Mouse (Mus musculus) kidney, adult 2 months (tissue): ENCODE data around the gene Mettl9. TPM values are rescaled to one million over a fixed set of nuclear protein-coding genes. Genes with fewer than 3 reads are reported as not detected.

Source experiments
- DNase-seq: peaks from one replicate; pipeline ENCODE4 v3.0.0; 2021
- H3K27ac ChIP-seq: fragments of 200-500 bp; 2 replicates; pipeline ENCODE4 v1.5.1; 2012; ENCODE audit warnings: low read depth, low read length, control low read depth, inconsistent platforms; ENCODE audit not compliant: insufficient read depth
- H3K27me3 ChIP-seq: fragments of 200-500 bp; replicated peaks from 2 replicates; pipeline ENCODE4 v1.6.1; 2012; ENCODE audit warnings: mild to moderate bottlenecking, moderate library complexity, low read length, inconsistent platforms; ENCODE audit not compliant: control insufficient read depth, insufficient read depth
- H3K36me3 ChIP-seq: fragments of 200-500 bp; 2 replicates; pipeline ENCODE4 v1.6.1; 2012; ENCODE audit warnings: mild to moderate bottlenecking, moderate library complexity, low read length, inconsistent platforms; ENCODE audit not compliant: control insufficient read depth, insufficient read depth
- H3K4me1 ChIP-seq: fragments of 200-500 bp; 2 replicates; pipeline ENCODE4 v1.6.1; 2011; ENCODE audit warnings: low read length; ENCODE audit not compliant: control insufficient read depth, insufficient read depth
- H3K4me3 ChIP-seq: fragments of 200-500 bp; 2 replicates; pipeline ENCODE4 v1.5.1; 2011; ENCODE audit warnings: mild to moderate bottlenecking, low read depth, low read length, control low read depth; ENCODE audit not compliant: insufficient read depth
- CTCF ChIP-seq: fragments of 200-500 bp; conservative IDR thresholded peaks from 2 replicates; pipeline ENCODE4 v1.5.1; 2011; ENCODE audit warnings: low read depth, mild to moderate bottlenecking, control low read depth, low read length, moderate library complexity, mixed read lengths; ENCODE audit not compliant: insufficient read depth, insufficient read length
- POLR2A ChIP-seq: fragments of 200-500 bp; IDR thresholded peaks from one replicate; pipeline ENCODE4 v1.6.1; 2011; ENCODE audit warnings: low read depth, low read length, control low read depth
- WGBS: fragments of 180-500 bp; shearing (Covaris S2); methylation state at CpG from one replicate; pipeline ENCODE4 v1.1.7; 2018; 5-methylcytosine and 5-hydroxymethylcytosine counted together
- polyA plus RNA-seq: library from polyadenylated mRNA; depleted of rRNA; stranded (reverse); fragments of >200 nt; gene quantifications from 2 replicates; pipeline ENCODE4 v1.2.3, GENCODE M21; 2012; rRNA removed

Gene Mettl9
- polyA plus RNA-seq, 1 experiment, result 31.5 TPM

DNA sequence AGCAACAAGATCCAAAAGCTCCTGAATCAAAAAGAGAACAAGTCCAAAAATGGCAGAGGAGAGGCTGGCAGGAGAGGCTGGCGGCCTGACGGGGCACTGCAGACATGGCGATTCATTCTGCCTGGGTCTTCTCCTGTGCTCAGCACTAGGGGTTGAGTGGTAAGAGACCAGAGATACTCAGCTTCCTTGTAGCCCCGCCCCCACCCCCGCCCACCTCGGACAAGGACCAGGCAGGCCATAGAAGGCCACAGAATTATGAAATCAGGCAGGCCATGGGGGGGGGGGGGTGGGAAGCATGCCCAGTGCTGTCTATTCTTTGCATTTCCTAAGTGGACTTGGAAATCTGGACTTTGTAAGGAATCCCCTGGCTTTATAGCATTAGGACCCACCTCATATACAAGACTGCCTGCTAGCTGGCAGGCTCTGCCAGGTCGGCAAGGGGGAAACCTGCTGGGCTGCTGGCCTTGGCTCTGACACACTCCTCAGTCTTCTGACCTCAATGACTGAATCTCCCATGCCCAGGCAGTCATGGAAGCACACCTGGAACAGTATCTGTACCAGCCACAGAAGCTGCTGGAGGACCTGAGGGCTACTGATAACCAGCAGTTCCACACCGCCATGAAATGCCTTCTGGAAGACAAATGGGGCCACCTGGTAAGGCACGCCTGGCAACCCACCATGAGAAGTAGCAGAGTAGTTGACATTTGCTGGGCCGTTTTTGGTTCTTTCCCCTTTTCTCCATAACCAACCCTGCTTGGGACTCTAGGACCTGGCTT is 64.6 kb downstream of the Mettl9 start:
- WGBS, result 81% methylated on average over 10 of the region's 10 CpGs
- no peak for DNase-seq
- H3K27me3 ChIP-seq, result no peaks in the 10 kb centered on the region
- no peaks in the 10 kb centered on the region for H3K4me1 ChIP-seq
- no peak overlapping the region for H3K4me3 ChIP-seq
- TF ChIP-seq POLR2A, result no peak
- TF ChIP-seq CTCF, result no peak
- no peak overlapping the region for H3K27ac ChIP-seq
- H3K36me3 ChIP-seq, result no peaks in the 10 kb centered on the region

DNA sequence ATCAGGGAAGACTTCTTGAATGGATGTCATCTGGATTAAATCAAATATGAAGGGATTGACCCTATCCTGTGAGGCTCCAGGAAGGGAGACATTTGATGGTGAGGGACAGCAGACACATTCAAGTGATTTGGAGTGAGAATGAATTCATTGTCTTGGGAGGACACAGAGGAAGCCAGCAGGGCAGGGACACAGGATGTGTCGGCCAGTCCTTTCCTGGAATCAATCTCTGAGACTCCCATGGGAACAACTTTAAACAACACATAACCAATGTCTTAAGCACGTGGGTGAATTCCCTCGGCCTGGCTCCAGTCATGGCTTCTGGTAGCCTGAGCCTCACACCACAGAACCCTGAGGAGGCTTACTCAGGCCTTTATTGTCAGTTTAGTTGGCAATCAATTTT is 73.6 kb downstream of the Mettl9 start:
- H3K27me3 ChIP-seq, result no peaks in the 10 kb centered on the region
- TF ChIP-seq POLR2A (no peak), CTCF (no peak)
- H3K27ac ChIP-seq, result no peak overlapping the region
- peak; percentile 63 for DNase-seq
- WGBS, result 67% methylated on average over 3 of the region's 3 CpGs
- no peak overlapping the region for H3K4me3 ChIP-seq
- peaks cover 3% of the 10 kb centered on the region; the same call in 1 of the 2 replicates for H3K4me1 ChIP-seq
- H3K36me3 ChIP-seq, result no peaks in the 10 kb centered on the region

DNA sequence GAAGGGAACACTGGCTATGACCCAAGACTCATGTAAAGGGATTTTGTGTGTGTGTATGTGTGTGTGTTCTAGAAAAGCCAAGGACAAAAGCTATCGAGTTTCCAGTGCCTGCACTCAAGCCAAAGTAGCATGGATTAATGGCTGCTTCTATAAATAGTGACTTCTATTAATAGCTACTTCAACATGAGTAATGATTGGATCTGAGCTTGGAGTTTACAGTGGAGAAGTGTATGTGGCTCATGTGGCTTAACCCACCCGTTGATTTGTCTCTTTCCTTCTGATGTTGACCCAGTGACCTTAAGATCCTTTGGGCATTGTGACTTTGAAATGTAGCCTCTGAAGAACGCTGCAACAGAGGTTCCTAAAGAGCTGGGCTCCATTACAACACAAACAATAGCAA is 77.1 kb downstream of the Mettl9 start:
- Histone ChIP-seq H3K27ac (no peak overlapping the region; the same call in 1 of the 2 replicates), H3K4me3 (no peak overlapping the region), H3K4me1 (peaks cover 3% of the 10 kb centered on the region; the same call in 1 of the 2 replicates), H3K27me3 (no peaks in the 10 kb centered on the region), H3K36me3 (no peaks in the 10 kb centered on the region)
- DNase-seq, result peak; percentile 7
- 11% methylated on average over 3 of the region's 3 CpGs for whole genome bisulfite sequencing
- TF ChIP-seq POLR2A (no peak), CTCF (no peak)

DNA sequence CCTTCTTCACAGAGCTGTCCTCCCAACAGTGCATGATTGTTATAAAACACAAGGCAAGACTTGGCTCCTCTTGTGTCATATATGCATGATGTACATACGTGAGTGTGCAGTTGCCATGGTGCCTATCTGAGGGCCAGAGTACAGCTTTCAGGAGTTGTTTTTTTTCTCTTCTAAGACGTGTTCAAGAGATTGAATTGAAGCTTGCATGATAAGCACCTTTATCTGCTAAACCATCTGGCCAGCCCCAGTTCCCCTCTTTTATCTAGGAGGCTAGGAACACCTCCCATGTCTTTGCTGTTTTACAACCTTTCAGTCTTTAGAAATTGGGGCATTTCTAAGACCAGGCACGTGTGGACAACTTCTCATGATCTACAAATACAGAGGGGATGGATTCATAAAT is 77.5 kb downstream of the Mettl9 start:
- H3K4me3 ChIP-seq, result no peak overlapping the region
- H3K27me3 ChIP-seq, result no peaks in the 10 kb centered on the region
- no peak for TF ChIP-seq CTCF
- no peak for TF ChIP-seq POLR2A
- 59% methylated on average over 3 of the region's 3 CpGs for WGBS
- peaks cover 3% of the 10 kb centered on the region; the same call in 1 of the 2 replicates for H3K4me1 ChIP-seq
- H3K36me3 ChIP-seq, result no peaks in the 10 kb centered on the region
- no peak overlapping the region; the same call in 1 of the 2 replicates for H3K27ac ChIP-seq
- DNase-seq, result no peak

DNA sequence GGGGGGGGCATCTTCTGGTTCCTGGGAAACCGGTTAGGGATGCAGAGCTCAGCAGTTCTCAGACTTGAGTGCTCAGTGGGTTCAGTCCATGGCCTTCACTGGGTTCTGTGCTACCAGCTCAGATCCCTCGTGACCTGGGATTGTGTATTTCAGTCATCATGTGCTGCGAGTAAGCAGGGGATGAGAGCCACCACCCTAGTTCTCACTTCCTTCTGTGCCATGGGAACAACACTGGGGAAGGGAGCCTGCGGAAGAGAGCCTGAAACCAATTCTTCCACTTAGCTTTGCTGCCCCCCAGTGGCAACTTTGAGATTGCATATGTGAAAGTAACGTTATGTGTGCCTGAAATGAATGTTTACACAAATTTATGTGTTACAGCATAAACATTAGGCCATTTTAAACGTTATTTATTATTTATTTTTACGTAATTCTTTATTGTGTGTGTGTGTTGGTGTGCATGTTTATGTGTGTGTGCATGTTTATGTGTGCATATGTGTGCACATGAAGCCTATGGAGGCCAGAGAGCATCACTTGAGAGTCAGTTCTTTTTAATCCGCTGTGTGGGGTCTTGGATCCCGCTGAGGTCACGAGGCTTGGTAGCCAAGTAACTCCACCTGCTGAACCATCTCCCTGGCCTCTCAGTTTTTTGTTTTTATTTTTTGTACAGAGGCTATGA is 86.0 kb downstream of the Mettl9 start:
- peak; percentile 81 for DNase-seq
- H3K36me3 ChIP-seq, result no peaks in the 10 kb centered on the region
- no peaks in the 10 kb centered on the region for H3K4me1 ChIP-seq
- H3K27me3 ChIP-seq, result no peaks in the 10 kb centered on the region
- no peak for TF ChIP-seq POLR2A
- peak; percentile 69 for TF ChIP-seq CTCF
- H3K4me3 ChIP-seq, result no peak overlapping the region
- WGBS, result 9% methylated on average over 10 of the region's 10 CpGs
- no peak overlapping the region for H3K27ac ChIP-seq

Other genes starting within 250 kb of the Mettl9 start
- gene Gm5737, start 222.1 kb upstream of the Mettl9 start, polyA plus RNA-seq, result not detected in 2 replicates
- gene Eef2k, start 191.6 kb upstream of the Mettl9 start, polyA plus RNA-seq, result 5.5 and 6.4 TPM in 2 replicates
- 25.9 and 26.9 TPM in 2 replicates for gene Polr3e, start 116.7 kb upstream of the Mettl9 start, polyA plus RNA-seq
- gene Cdr2, start 52.1 kb upstream of the Mettl9 start, polyA plus RNA-seq, result 28.5 and 30.8 TPM in 2 replicates
- 1.1 and 1.2 TPM in 2 replicates for gene Mfsd13b, start 51.9 kb upstream of the Mettl9 start, polyA plus RNA-seq
- gene Igsf6, start 40.1 kb downstream of the Mettl9 start, polyA plus RNA-seq, result 0.48 and 0.63 TPM in 2 replicates
- 0.52 and 0.55 TPM in 2 replicates for gene Otoa, start 47.2 kb downstream of the Mettl9 start, polyA plus RNA-seq